Mouse (Mus musculus) forebrain, embryonic 12.5 days (tissue): ENCODE data around the gene Arfip1. TPM values are rescaled to one million over a fixed set of nuclear protein-coding genes. Genes with fewer than 3 reads are reported as not detected.

Source experiments
- ATAC-seq: fragments of 200-750 bp; cut with Nextera tagmentation; 2 replicates; pipeline ENCODE4 v1.8.0; 2017; ENCODE audit warnings: moderate TSS enrichment; ENCODE audit not compliant: low FRiP score
- H3K27ac ChIP-seq: fragments of 300-500 bp; sonication (generic); 2 replicates; pipeline ENCODE4 v1.5.1; 2016; ENCODE audit warnings: mild to moderate bottlenecking
- H3K27me3 ChIP-seq: fragments of 300-500 bp; sonication (generic); 2 replicates; pipeline ENCODE4 v1.6.1; 2016; ENCODE audit warnings: mild to moderate bottlenecking
- H3K36me3 ChIP-seq: fragments of 300-500 bp; sonication (generic); replicated peaks from 2 replicates; pipeline ENCODE4 v1.6.1; 2016; ENCODE audit warnings: mild to moderate bottlenecking
- H3K4me1 ChIP-seq: fragments of 300-500 bp; sonication (generic); 2 replicates; pipeline ENCODE4 v1.6.1; 2016
- H3K4me2 ChIP-seq: fragments of 300-500 bp; sonication (generic); 2 replicates; pipeline ENCODE4 v1.6.1; 2016; ENCODE audit warnings: mild to moderate bottlenecking, moderate library complexity
- H3K4me3 ChIP-seq: fragments of 300-500 bp; sonication (generic); replicated peaks from 2 replicates; pipeline ENCODE4 v1.5.1; 2016; ENCODE audit warnings: mild to moderate bottlenecking
- H3K9ac ChIP-seq: fragments of 300-500 bp; sonication (generic); 2 replicates; pipeline ENCODE4 v1.6.1; 2016; ENCODE audit warnings: mild to moderate bottlenecking
- H3K9me3 ChIP-seq: fragments of 300-500 bp; sonication (generic); 2 replicates; pipeline ENCODE4 v1.6.1; 2016
- WGBS: fragments of 180-500 bp; shearing (Covaris S2); methylation state at CpG from one replicate; pipeline ENCODE4 v1.1.7; 2016; 5-methylcytosine and 5-hydroxymethylcytosine counted together
- polyA plus RNA-seq: library from polyadenylated mRNA; unstranded; fragments of >200 nt; fragmentation: Nextera tagmentation; extraction: Ambion mirVana; gene quantifications from 2 replicates; pipeline ENCODE4 v1.2.1, GENCODE M21; 2016

The Arfip1 gene
- polyA plus RNA-seq, 1 experiment from 2014 or later = 31.0 TPM

- WGBS = 70% methylated on average over 6 of the region's 6 CpGs
- H3K27me3 ChIP-seq = no peaks in the 10 kb centered on the region
Measured at GRCm38 (mm10) chr3:84512774-84513515, 69.5 kb downstream of the Arfip1 start.

GRCm38 (mm10) chr3:84505193-84505592 lies 77.2 kb downstream of the Arfip1 start:
- Histone ChIP-seq H3K4me1 (peaks cover 12% of the 10 kb centered on the region), H3K27me3 (no peaks in the 10 kb centered on the region), H3K9me3 (no peaks in the 10 kb centered on the region), H3K4me3 (no peak overlapping the region), H3K27ac (no peak overlapping the region), H3K9ac (no peak overlapping the region), H3K36me3 (0 out of 2 replicates have a peak, but pooled peaks cover 4% of the 10 kb centered on the region), H3K4me2 (no peak overlapping the region)
- 87% methylated on average over 4 of the region's 4 CpGs for WGBS
- ATAC-seq = no peak

More at GRCm38 (mm10) chr3:84512774-84513515, 69.5 kb downstream of the Arfip1 start:
- H3K4me2 ChIP-seq = no peak overlapping the region
- H3K9ac ChIP-seq = no peak overlapping the region
- ATAC-seq = no peak
- H3K27ac ChIP-seq = no peak overlapping the region
- H3K4me3 ChIP-seq = no peak overlapping the region
- H3K9me3 ChIP-seq = no peaks in the 10 kb centered on the region
- H3K4me1 ChIP-seq = 0 out of 2 replicates have a peak, but pooled peaks cover 3% of the 10 kb centered on the region
- H3K36me3 ChIP-seq = no peaks in the 10 kb centered on the region

- ATAC-seq = no peak
- H3K9me3 ChIP-seq = no peaks in the 10 kb centered on the region
- 92% methylated on average over 8 of the region's 8 CpGs for WGBS
Measured at GRCm38 (mm10) chr3:84504291-84504690, 78.1 kb downstream of the Arfip1 start.

GRCm38 (mm10) chr3:84502101-84502500 lies 80.3 kb downstream of the Arfip1 start:
- Histone ChIP-seq H3K27ac (no peak overlapping the region), H3K36me3 (0 out of 2 replicates have a peak, but pooled peaks cover 4% of the 10 kb centered on the region), H3K9ac (no peak overlapping the region), H3K9me3 (no peaks in the 10 kb centered on the region), H3K4me2 (no peak overlapping the region), H3K4me1 (peaks cover 12% of the 10 kb centered on the region), H3K4me3 (no peak overlapping the region), H3K27me3 (no peaks in the 10 kb centered on the region)
- ATAC-seq = no peak
- 82% methylated on average over 2 of the region's 2 CpGs for WGBS

More at GRCm38 (mm10) chr3:84504291-84504690, 78.1 kb downstream of the Arfip1 start:
- peaks cover 12% of the 10 kb centered on the region for H3K4me1 ChIP-seq
- H3K27ac ChIP-seq = no peak overlapping the region
- H3K9ac ChIP-seq = no peak overlapping the region
- 0 out of 2 replicates have a peak, but pooled peaks cover 4% of the 10 kb centered on the region for H3K36me3 ChIP-seq
- no peak overlapping the region for H3K4me2 ChIP-seq
- H3K27me3 ChIP-seq = no peaks in the 10 kb centered on the region
- no peak overlapping the region for H3K4me3 ChIP-seq

- Histone ChIP-seq H3K27ac (no peak overlapping the region), H3K4me3 (no peak overlapping the region), H3K36me3 (0 out of 2 replicates have a peak, but pooled peaks cover 4% of the 10 kb centered on the region), H3K4me2 (no peak overlapping the region), H3K9ac (no peak overlapping the region), H3K27me3 (no peaks in the 10 kb centered on the region), H3K9me3 (no peaks in the 10 kb centered on the region), H3K4me1 (peaks cover 12% of the 10 kb centered on the region)
- no peak for ATAC-seq
- 82% methylated on average over 10 of the region's 10 CpGs for WGBS
Measured at GRCm38 (mm10) chr3:84500491-84500890, 81.9 kb downstream of the Arfip1 start.

- ATAC-seq = no peak
- Histone ChIP-seq H3K27me3 (no peaks in the 10 kb centered on the region), H3K9me3 (no peaks in the 10 kb centered on the region), H3K27ac (no peak overlapping the region), H3K4me3 (no peak overlapping the region), H3K4me2 (no peak overlapping the region), H3K36me3 (0 out of 2 replicates have a peak, but pooled peaks cover 3% of the 10 kb centered on the region), H3K4me1 (peaks cover 12% of the 10 kb centered on the region), H3K9ac (no peak overlapping the region)
- 85% methylated on average over 11 of the region's 11 CpGs for WGBS
Measured at GRCm38 (mm10) chr3:84497718-84498117, 84.7 kb downstream of the Arfip1 start.

GRCm38 (mm10) chr3:84492657-84493056 lies 89.8 kb downstream of the Arfip1 start:
- Histone ChIP-seq H3K9me3 (no peaks in the 10 kb centered on the region), H3K4me3 (no peak overlapping the region), H3K36me3 (0 out of 2 replicates have a peak, but pooled peaks cover 5% of the 10 kb centered on the region)

GRCm38 (mm10) chr3:84492148-84492547 lies 90.3 kb downstream of the Arfip1 start:
- no peak for ATAC-seq
- Histone ChIP-seq H3K27ac (no peak overlapping the region), H3K36me3 (0 out of 2 replicates have a peak, but pooled peaks cover 5% of the 10 kb centered on the region), H3K4me1 (peaks cover 13% of the 10 kb centered on the region), H3K4me3 (no peak overlapping the region), H3K9me3 (no peaks in the 10 kb centered on the region), H3K27me3 (no peaks in the 10 kb centered on the region), H3K9ac (no peak overlapping the region), H3K4me2 (no peak overlapping the region)
- WGBS = 85% methylated on average over 4 of the region's 4 CpGs

More at GRCm38 (mm10) chr3:84492657-84493056, 89.8 kb downstream of the Arfip1 start:
- H3K27me3 ChIP-seq = no peaks in the 10 kb centered on the region
- H3K4me2 ChIP-seq = no peak overlapping the region
- H3K9ac ChIP-seq = no peak overlapping the region
- H3K4me1 ChIP-seq = peaks cover 13% of the 10 kb centered on the region
- WGBS = 95% methylated on average over 8 of the region's 8 CpGs
- no peak overlapping the region for H3K27ac ChIP-seq
- no peak for ATAC-seq

- Histone ChIP-seq H3K4me1 (peaks cover 13% of the 10 kb centered on the region), H3K27me3 (no peaks in the 10 kb centered on the region), H3K4me3 (no peak overlapping the region), H3K9me3 (no peaks in the 10 kb centered on the region), H3K4me2 (no peak overlapping the region), H3K36me3 (0 out of 2 replicates have a peak, but pooled peaks cover 5% of the 10 kb centered on the region), H3K27ac (no peak overlapping the region), H3K9ac (no peak overlapping the region)
- ATAC-seq = no peak
- 20% methylated on average over 6 of the region's 6 CpGs for WGBS
Measured at GRCm38 (mm10) chr3:84488716-84489115, 93.7 kb downstream of the Arfip1 start.

- peaks cover 29% of the 10 kb centered on the region for H3K27me3 ChIP-seq
- ATAC-seq = no peak
- 82% methylated on average over 3 of the region's 3 CpGs for WGBS
- H3K4me1 ChIP-seq = peaks cover 22% of the 10 kb centered on the region
- H3K36me3 ChIP-seq = no peaks in the 10 kb centered on the region
- no peaks in the 10 kb centered on the region for H3K9me3 ChIP-seq
- H3K27ac ChIP-seq = no peak overlapping the region
- H3K4me2 ChIP-seq = no peak overlapping the region
- H3K4me3 ChIP-seq = no peak overlapping the region
- H3K9ac ChIP-seq = no peak overlapping the region
Measured at GRCm38 (mm10) chr3:84484891-84485290, 97.5 kb downstream of the Arfip1 start.

- no peak overlapping the region for H3K4me2 ChIP-seq
- no peak overlapping the region for H3K27ac ChIP-seq
- H3K4me3 ChIP-seq = no peak overlapping the region
- no peaks in the 10 kb centered on the region for H3K36me3 ChIP-seq
- peaks cover 26% of the 10 kb centered on the region for H3K4me1 ChIP-seq
- WGBS = 81% methylated on average over 4 of the region's 4 CpGs
- H3K27me3 ChIP-seq = peaks cover 34% of the 10 kb centered on the region
- H3K9ac ChIP-seq = no peak overlapping the region
- no peaks in the 10 kb centered on the region for H3K9me3 ChIP-seq
- no peak for ATAC-seq
Measured at GRCm38 (mm10) chr3:84484333-84484732, 98.1 kb downstream of the Arfip1 start.

- WGBS = 75% methylated on average over 6 of the region's 6 CpGs
- Histone ChIP-seq H3K27ac (no peak overlapping the region), H3K4me2 (no peak overlapping the region), H3K27me3 (peaks cover 57% of the 10 kb centered on the region), H3K4me1 (peaks cover 29% of the 10 kb centered on the region), H3K4me3 (no peak overlapping the region), H3K9ac (no peak overlapping the region), H3K9me3 (no peaks in the 10 kb centered on the region), H3K36me3 (no peaks in the 10 kb centered on the region)
- no peak for ATAC-seq
Measured at GRCm38 (mm10) chr3:84482121-84482520, 100.3 kb downstream of the Arfip1 start.

GRCm38 (mm10) chr3:84481104-84481503 lies 101.3 kb downstream of the Arfip1 start:
- peak overlapping the region; percentile 62; the same call in 1 of the 2 replicates for H3K9ac ChIP-seq

More at GRCm38 (mm10) chr3:84481104-84481503, 101.3 kb downstream of the Arfip1 start:
- peaks cover 29% of the 10 kb centered on the region for H3K4me1 ChIP-seq
- H3K4me2 ChIP-seq = peak overlapping the region; percentile 92
- no peaks in the 10 kb centered on the region for H3K9me3 ChIP-seq
- 1% methylated on average over 11 of the region's 11 CpGs for WGBS
- no peaks in the 10 kb centered on the region for H3K36me3 ChIP-seq
- ATAC-seq = no peak
- no peak overlapping the region for H3K27ac ChIP-seq
- peaks cover 65% of the 10 kb centered on the region for H3K27me3 ChIP-seq
- H3K4me3 ChIP-seq = peak overlapping the region; percentile 55
